Mouse (Mus musculus) cortical plate, adult 2 months (tissue): ENCODE results near the gene Olfr1357.

Source experiments
- CTCF ChIP-seq: fragments of 200-500 bp; IDR thresholded peaks from 2 replicates; pipeline ENCODE4 v1.5.1; 2011; ENCODE audit warnings: mild to moderate bottlenecking, control low read depth, low read length; ENCODE audit not compliant: insufficient read depth; ENCODE audit errors: extremely low read depth
- POLR2A ChIP-seq: fragments of 200-500 bp; IDR thresholded peaks from 2 replicates; pipeline ENCODE4 v1.6.1; 2011; ENCODE audit warnings: mild to moderate bottlenecking, low read length, control low read depth; ENCODE audit not compliant: insufficient read depth; ENCODE audit errors: extremely low read depth

DNA sequence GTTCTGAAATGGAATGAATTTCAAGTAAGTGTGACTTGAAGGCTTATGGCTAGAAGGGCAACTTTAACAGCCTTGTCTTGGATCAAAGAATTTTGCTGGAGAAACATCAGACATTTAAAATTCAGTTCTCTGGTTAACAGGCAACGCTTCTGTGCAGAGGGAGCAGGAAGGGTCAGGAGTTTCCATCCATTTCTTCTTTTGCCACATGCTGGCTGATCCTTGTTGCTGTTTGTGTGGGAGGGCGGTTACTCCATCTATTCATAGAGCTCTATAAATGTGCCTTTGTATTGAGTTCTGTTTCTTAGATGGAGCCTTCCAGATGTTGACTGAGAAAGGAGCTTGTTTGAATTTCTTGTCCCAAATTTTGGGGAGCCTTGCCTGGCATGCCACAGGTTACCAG, 47.0 kb downstream of the Olfr1357 start:
- no peak for TF ChIP-seq CTCF
- TF ChIP-seq POLR2A, result no peak
